23 mouse cellular contexts compared by ENCODE assay signal in genomic region chr1:154861416-154861815, GRCm38 (mm10). TPM values are rescaled to one million over a fixed set of nuclear protein-coding genes. Genes with fewer than 3 reads are reported as not detected.
A peak's percentile ranks its signal among the peaks of the same experiment; 100 is the strongest.
DNase-seq lines count a peak whose midpoint lies in the region; ATAC-seq and TF ChIP-seq lines count a peak whose summit lies in the region.
"Had no signal": no experiment of that assay in that cellular context is flagged by ENCODE, and none has a peak within 500 bp of the region (broad histone marks: within the 10 kb centered on the region; RNA-seq: fewer than 3 reads in every experiment).

No protein-coding gene starts in this region.

- no peak overlapping the region for H3K9ac ChIP-seq in intestine, embryonic 15.5 days
- H3K9ac ChIP-seq: embryonic facial prominence, embryonic 12.5 days; limb, embryonic 13.5 days; liver, embryonic 12.5 days had no signal

- no peak for ATAC-seq in intestine, embryonic 15.5 days
- ATAC-seq: inflammation-experienced regulatory T-cells, adult 6 months; liver, embryonic 12.5 days had no signal

- WGBS in intestine, embryonic 15.5 days: 84% methylated on average over 9 of the region's 9 CpGs

- H3K27ac ChIP-seq in layer of hippocampus, adult 2 months: 0 out of 2 replicates have a peak overlapping the region, but pooled peaks have one; percentile 33
- H3K27ac ChIP-seq in intestine, embryonic 15.5 days: no peak overlapping the region
- H3K27ac ChIP-seq: embryonic facial prominence, embryonic 12.5 days; gastrocnemius, adult 2 months; heart, embryonic 10.5 days; limb, embryonic 13.5 days; liver, embryonic 12.5 days had no signal

- no peak for DNase-seq in layer of hippocampus, adult 2 months (ENCODE audit: low spot score in 2 of 2)
- no peak for DNase-seq in layer of hippocampus, adult 9-10 months (ENCODE audit: low spot score)
- peak; percentile 82 for DNase-seq in cerebellum, adult 11 months
- DNase-seq in cerebellum, adult 9-10 months: peak; percentile 96
- DNase-seq in urinary bladder, postnatal 14 days (ENCODE audit: low spot score): no peak
- no peak for DNase-seq in ovary, postnatal 14 days (ENCODE audit: low spot score)
- DNase-seq: adrenal gland, adult 2 months; gastrocnemius, adult 2 months; kidney, adult 8-10 months; kidney, postnatal 10 days; layer of hippocampus, postnatal 36 days; lung, adult 2 months; lung, postnatal 14 days; thymus, adult 18-20 months had no signal

- TF ChIP-seq CTCF in layer of hippocampus, adult 2 months (conservative IDR thresholded peaks at IDR 0.05): no peak

- H3K9me3 ChIP-seq in intestine, embryonic 15.5 days: no peaks in the 10 kb centered on the region
- H3K9me3 ChIP-seq: embryonic facial prominence, embryonic 12.5 days; heart, embryonic 10.5 days; limb, embryonic 13.5 days; liver, embryonic 12.5 days had no signal

- H3K4me2 ChIP-seq in intestine, embryonic 15.5 days (replicated peaks): no peak overlapping the region
- H3K4me2 ChIP-seq: embryonic facial prominence, embryonic 12.5 days; limb, embryonic 13.5 days; liver, embryonic 12.5 days; midbrain, embryonic 11.5 days had no signal

- no peaks in the 10 kb centered on the region for H3K4me1 ChIP-seq in intestine, embryonic 15.5 days (replicated peaks)
- H3K4me1 ChIP-seq: embryonic facial prominence, embryonic 12.5 days; heart, embryonic 10.5 days; limb, embryonic 13.5 days; liver, embryonic 12.5 days had no signal

- H3K27me3 ChIP-seq in intestine, embryonic 15.5 days (replicated peaks): no peaks in the 10 kb centered on the region
- H3K27me3 ChIP-seq: embryonic facial prominence, embryonic 12.5 days; limb, embryonic 13.5 days; liver, embryonic 12.5 days had no signal

- H3K36me3 ChIP-seq in intestine, embryonic 15.5 days: no peaks in the 10 kb centered on the region
- H3K36me3 ChIP-seq: embryonic facial prominence, embryonic 12.5 days; heart, embryonic 10.5 days; limb, embryonic 13.5 days; liver, embryonic 12.5 days had no signal

- H3K4me3 ChIP-seq in layer of hippocampus, adult 2 months: no peak overlapping the region
- H3K4me3 ChIP-seq in intestine, embryonic 15.5 days (replicated peaks): no peak overlapping the region
- H3K4me3 ChIP-seq: embryonic facial prominence, embryonic 12.5 days; gastrocnemius, adult 2 months; heart, embryonic 10.5 days; limb, embryonic 13.5 days; liver, embryonic 12.5 days had no signal

RNA-seq across cellular contexts. Expression of gene Cacna1e, which starts 22.9 kb away (rescaled TPM):
- 100 to 1,000 TPM; 227 to 237 TPM for total RNA-seq in layer of hippocampus, adult 2 months (2021)
- polyA plus RNA-seq in intestine, embryonic 15.5 days (2015; fragmentation: Nextera tagmentation; extraction: Ambion mirVana): 0.85 and 0.87 TPM in 2 replicates
- total RNA-seq: MEL had no signal
- polyA plus RNA-seq: C2C12 had no signal

Comparison
In these comparisons a context has a peak if more than half of its experiments do, and no peak if none do; other contexts are left out.
1. DNase-seq: peak in cerebellum, adult 11 months (single experiment) and cerebellum, adult 9-10 months (single experiment); none in layer of hippocampus, adult 2 months (0 of 2), layer of hippocampus, adult 9-10 months (single experiment), urinary bladder, postnatal 14 days (single experiment) and ovary, postnatal 14 days (single experiment).